Mouse (Mus musculus): ENCODE measurements around the gene Tmem88. TPM values are rescaled to one million over a fixed set of nuclear protein-coding genes. Genes with fewer than 3 reads are reported as not detected.

Gene Tmem88
- total and polyA plus RNA-seq, 3 experiments, result 0.16 to 0.25 TPM; not detected in 1

DNA sequence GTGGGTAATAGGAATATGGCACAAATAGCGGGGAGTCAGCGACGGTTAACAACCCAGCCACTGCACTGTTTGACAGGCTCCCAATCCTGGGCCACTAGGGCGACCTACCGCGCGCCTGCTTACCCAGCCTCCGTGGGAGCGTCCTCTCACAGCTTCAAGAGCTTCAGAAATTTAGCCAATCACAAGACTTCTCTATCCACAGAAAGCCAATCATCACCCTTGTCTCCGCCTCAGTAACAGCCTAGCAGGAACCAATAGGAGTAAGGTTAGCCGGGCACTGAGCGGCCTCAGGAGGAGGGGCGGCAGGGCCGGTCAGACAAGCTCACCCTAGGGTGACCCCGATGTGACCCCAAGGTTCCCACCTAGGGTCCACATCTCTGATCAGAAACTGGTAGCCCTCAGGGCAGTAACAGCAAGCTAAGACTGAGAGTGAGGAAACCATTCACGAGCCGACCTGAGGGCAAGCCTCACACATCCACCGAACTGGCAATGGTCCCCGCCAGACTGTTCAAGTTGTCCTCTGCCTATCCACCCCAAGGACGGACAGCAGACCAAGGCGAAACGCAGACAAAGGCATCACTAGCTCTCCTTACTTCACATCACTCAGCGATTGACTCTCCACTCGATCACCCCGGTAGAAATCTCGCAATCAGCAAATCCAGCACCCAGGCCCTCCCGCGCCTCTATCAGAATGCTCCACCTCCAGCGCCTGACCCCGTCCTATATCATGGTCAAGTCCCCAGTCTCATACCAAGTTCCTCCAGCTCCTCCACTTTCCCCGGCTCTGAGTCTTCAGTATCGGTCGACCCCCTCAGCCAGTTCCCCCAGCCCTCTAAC lies 10.7 kb upstream of the Tmem88 start:
- H3K36me3 ChIP-seq (replicated peaks in 1 of 2; ENCODE audit: control insufficient read depth in 1 of 2, insufficient read depth in 1 of 2, low read length in 1 of 2), result peaks cover 37 to 43% of the 10 kb centered on the region in 2 experiments
- dilution Hi-C loops (cut with MboI; ENCODE audit: extremely low pct_ligation_motif_present, extremely low pct_unique_long_range_greater_than_20kb, low sequenced_read_pairs), result no loop called here
- peak; percentile 98 for DNase-seq (ENCODE audit: extremely low read depth)
- H3K27ac ChIP-seq (ENCODE audit: insufficient read depth, low read depth), result peak overlapping the region; percentile 88
- TF ChIP-seq RAD21 (IDR thresholded peaks at IDR 0.05; ENCODE audit: low read depth, low read length) (no peak), TBP (conservative IDR thresholded peaks at IDR 0.05; ENCODE audit: low read depth, low read length) (0 out of 2 replicates have a peak, but pooled peaks have one; percentile 57), POLR2A (IDR thresholded peaks at IDR 0.05; ENCODE audit: low read depth, low read length) (peak; percentile 72), MAX (IDR thresholded peaks at IDR 0.05; ENCODE audit: low read length) (no peak; the same call in 1 of the 2 replicates), ZC3H11A (IDR thresholded peaks at IDR 0.05; ENCODE audit: low read depth, low read length) (no peak), ELF1 (IDR thresholded peaks at IDR 0.05; ENCODE audit: low read depth, low read length) (no peak), POLR2AphosphoS2 (IDR thresholded peaks at IDR 0.05; ENCODE audit: low read depth, low read length) (0 out of 2 replicates have a peak, but pooled peaks have one; percentile 25), NRF1 (IDR thresholded peaks at IDR 0.05; ENCODE audit: low read depth, low read length) (peak; percentile 59), HCFC1 (IDR thresholded peaks at IDR 0.05; ENCODE audit: low read depth, low read length) (no peak; the same call in 1 of the 2 replicates), NELFE (IDR thresholded peaks at IDR 0.05; ENCODE audit: low read depth, low read length) (peak; percentile 74), E2F4 (IDR thresholded peaks at IDR 0.05; ENCODE audit: insufficient replicate concordance, low read depth, low read length) (no peak), USF2 (conservative IDR thresholded peaks at IDR 0.05; ENCODE audit: low read depth, low read length) (no peak), JUN (IDR thresholded peaks at IDR 0.05; ENCODE audit: insufficient read depth, low read depth, low read length) (no peak), USF1 (IDR thresholded peaks at IDR 0.05; ENCODE audit: low read depth, low read length) (no peak), TCF12 (IDR thresholded peaks at IDR 0.05; ENCODE audit: low read depth, low read length) (peak; percentile 54), GABPA (IDR thresholded peaks at IDR 0.05; ENCODE audit: insufficient replicate concordance, low read depth, low read length) (no peak), MYC (IDR thresholded peaks at IDR 0.05; ENCODE audit: low read depth, low read length) (no peak; the same call in 1 of the 2 replicates)
- peaks cover 7% of the 10 kb centered on the region; the same call in 1 of the 2 replicates for H3K79me2 ChIP-seq (replicated peaks; ENCODE audit: control insufficient read depth, extremely low read depth, insufficient read depth, poor library complexity, severe bottlenecking)
- peak overlapping the region; percentile 78 for H3K4me2 ChIP-seq (ENCODE audit: insufficient read depth, low read depth, poor library complexity, severe bottlenecking)
- in situ Hi-C loops (cut with MboI; ENCODE audit: low pct_ligation_motif_present, low pct_unique_long_range_greater_than_20kb, low sequenced_read_pairs), result loop anchor here (10.0 kb wide), 1 partner anchor 116 kb away; no protein-coding TSS in a partner anchor
- peaks cover 7% of the 10 kb centered on the region for H3K27me3 ChIP-seq (replicated peaks)
- peak overlapping the region; percentile 67 for H3K9ac ChIP-seq (ENCODE audit: insufficient read depth, low read depth)
- H3K4me3 ChIP-seq (replicated peaks in 1 of 3; ENCODE audit: low read depth in 2 of 3, low read length in 2 of 3, poor library complexity in 1 of 3), result peak overlapping the region; percentile 56 to 70 (median 67)
- H3K4me1 ChIP-seq (ENCODE audit: control insufficient read depth in 1 of 2, insufficient read depth in 2 of 2), result peaks cover 24 to 38% of the 10 kb centered on the region in 2 experiments
- H3K9me3 ChIP-seq (replicated peaks; ENCODE audit: low read length), result no peaks in the 10 kb centered on the region

- no peak for TF ChIP-seq IRF4 (IDR thresholded peaks at IDR 0.05; ENCODE audit: low read depth, low read length)
- TF ChIP-seq MXI1 (IDR thresholded peaks at IDR 0.05; ENCODE audit: low read depth, low read length), result no peak
- TF ChIP-seq RAD21 (IDR thresholded peaks at IDR 0.05; ENCODE audit: low read depth, low read length), result no peak
- no peak for TF ChIP-seq EP300 (IDR thresholded peaks at IDR 0.05; ENCODE audit: low read length)
- no peak for TF ChIP-seq USF1 (IDR thresholded peaks at IDR 0.05; ENCODE audit: low read depth, low read length)
- no peak for TF ChIP-seq POLR2AphosphoS2 (IDR thresholded peaks at IDR 0.05; ENCODE audit: low read depth, low read length)
- TF ChIP-seq TBP (conservative IDR thresholded peaks at IDR 0.05; ENCODE audit: low read depth, low read length), result no peak
- TF ChIP-seq USF2 (conservative IDR thresholded peaks at IDR 0.05; ENCODE audit: low read depth, low read length), result no peak
- no peak for TF ChIP-seq RCOR1 (conservative IDR thresholded peaks at IDR 0.05; ENCODE audit: low read depth, low read length)
- no peak for TF ChIP-seq ZNF384 (IDR thresholded peaks at IDR 0.05; ENCODE audit: low read depth, low read length)
- no peak for TF ChIP-seq E2F4 (IDR thresholded peaks at IDR 0.05; ENCODE audit: insufficient replicate concordance, low read depth, low read length)
- no peak for TF ChIP-seq ZKSCAN1 (IDR thresholded peaks at IDR 0.05; ENCODE audit: borderline replicate concordance, low read depth, low read length)
- TF ChIP-seq KAT2A (IDR thresholded peaks at IDR 0.05; ENCODE audit: insufficient replicate concordance, low read length), result no peak
- TF ChIP-seq POLR2A (IDR thresholded peaks at IDR 0.05; ENCODE audit: low read depth, low read length), result no peak
- no peak for TF ChIP-seq CHD2 (IDR thresholded peaks at IDR 0.05; ENCODE audit: low read length)
- TF ChIP-seq SMC3 (IDR thresholded peaks at IDR 0.05; ENCODE audit: low read depth, low read length), result no peak
- no peak for TF ChIP-seq NRF1 (IDR thresholded peaks at IDR 0.05; ENCODE audit: low read depth, low read length)
- no peak for TF ChIP-seq SIN3A (IDR thresholded peaks at IDR 0.05; ENCODE audit: low read length)
- H3K9ac ChIP-seq (ENCODE audit: insufficient read depth, low read depth), result no peak overlapping the region
- no peak overlapping the region for H3K27ac ChIP-seq (ENCODE audit: insufficient read depth, low read depth)
- H3K4me1 ChIP-seq (ENCODE audit: control insufficient read depth in 1 of 2, insufficient read depth in 2 of 2), result peaks cover 13 to 27% of the 10 kb centered on the region in 2 experiments
- dilution Hi-C loops (cut with MboI; ENCODE audit: extremely low pct_ligation_motif_present, extremely low pct_unique_long_range_greater_than_20kb, low sequenced_read_pairs), result no loop called here
- in situ Hi-C loops (cut with MboI; ENCODE audit: low pct_ligation_motif_present, low pct_unique_long_range_greater_than_20kb, low sequenced_read_pairs), result loop anchor here (10.0 kb wide), 1 partner anchor 117 kb away; no protein-coding TSS in a partner anchor
- DNase-seq (ENCODE audit: extremely low read depth), result no peak
- peaks cover 43 to 49% of the 10 kb centered on the region in 2 experiments for H3K36me3 ChIP-seq (replicated peaks in 1 of 2; ENCODE audit: control insufficient read depth in 1 of 2, insufficient read depth in 1 of 2, low read length in 1 of 2)
- H3K9me3 ChIP-seq (replicated peaks; ENCODE audit: low read length), result no peaks in the 10 kb centered on the region
- peaks cover 3% of the 10 kb centered on the region for H3K27me3 ChIP-seq (replicated peaks)
- H3K4me3 ChIP-seq (replicated peaks in 1 of 3; ENCODE audit: low read depth in 2 of 3, low read length in 2 of 3, poor library complexity in 1 of 3), result no peak overlapping the region
- no peak overlapping the region for H3K4me2 ChIP-seq (ENCODE audit: insufficient read depth, low read depth, poor library complexity, severe bottlenecking)
- peaks cover 7% of the 10 kb centered on the region; the same call in 1 of the 2 replicates for H3K79me2 ChIP-seq (replicated peaks; ENCODE audit: control insufficient read depth, extremely low read depth, insufficient read depth, poor library complexity, severe bottlenecking)
These were observed 9.6 kb upstream of the Tmem88 start for GRCm38 (mm10) chr11:69407724-69408004.

Measured in CH12.LX (cell line).